Mouse (Mus musculus): ENCODE results near the gene Dnajc11.
A peak's percentile ranks its signal among the peaks of the same experiment; 100 is the strongest.

The Dnajc11 gene

DNA sequence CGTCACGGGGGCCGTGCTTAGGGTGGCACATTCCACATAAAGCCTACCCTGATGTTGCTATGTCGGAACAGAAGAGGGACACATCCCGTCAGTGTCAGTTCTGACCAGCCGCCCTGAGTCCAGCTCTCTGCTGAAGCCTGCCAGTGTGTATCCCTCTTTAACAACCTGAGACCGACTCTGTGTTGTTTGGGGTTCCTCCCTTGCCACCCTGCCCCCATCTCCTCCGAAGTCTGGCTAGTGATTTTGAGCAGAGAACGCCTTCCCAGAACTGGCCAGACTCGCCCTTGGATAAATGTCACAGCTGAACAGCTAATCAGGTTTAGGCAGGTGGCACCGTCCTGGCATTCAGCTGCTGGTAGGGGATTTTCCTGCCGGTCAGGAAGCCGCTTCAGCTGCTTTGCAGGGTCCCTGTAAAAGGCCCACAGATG, 77.2 kb downstream of the Dnajc11 start:
- peak; percentile 54 for DNase-seq

DNA sequence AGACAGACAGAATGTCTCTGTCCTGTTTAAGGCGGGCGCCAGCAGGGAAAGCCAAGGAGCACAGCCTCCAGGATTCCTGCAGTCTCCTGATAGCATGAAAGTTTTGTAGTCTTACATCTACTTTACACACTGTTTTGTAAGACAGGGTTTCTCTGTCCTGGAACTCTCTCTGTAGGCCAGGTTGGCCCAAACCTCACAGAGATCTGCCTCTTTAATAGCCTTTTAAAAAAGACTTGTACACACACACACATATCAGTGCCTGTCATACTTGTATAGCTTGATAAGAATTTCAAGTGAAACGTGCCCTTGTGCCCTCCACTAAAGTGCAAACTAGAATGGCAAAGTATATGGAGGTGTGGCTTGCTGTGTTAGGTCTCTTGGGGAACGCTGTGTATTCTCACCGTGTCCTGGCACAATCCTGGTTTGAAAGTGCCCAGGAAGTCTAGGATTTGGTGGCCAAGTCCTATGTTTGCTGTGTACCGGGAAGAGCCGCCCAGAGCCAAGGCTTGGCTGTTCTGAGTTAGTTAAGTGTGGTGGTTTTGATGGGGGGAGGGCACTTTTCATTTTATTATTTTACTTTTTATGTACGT, 77.8 kb downstream of the Dnajc11 start:
- no peak for DNase-seq

DNA sequence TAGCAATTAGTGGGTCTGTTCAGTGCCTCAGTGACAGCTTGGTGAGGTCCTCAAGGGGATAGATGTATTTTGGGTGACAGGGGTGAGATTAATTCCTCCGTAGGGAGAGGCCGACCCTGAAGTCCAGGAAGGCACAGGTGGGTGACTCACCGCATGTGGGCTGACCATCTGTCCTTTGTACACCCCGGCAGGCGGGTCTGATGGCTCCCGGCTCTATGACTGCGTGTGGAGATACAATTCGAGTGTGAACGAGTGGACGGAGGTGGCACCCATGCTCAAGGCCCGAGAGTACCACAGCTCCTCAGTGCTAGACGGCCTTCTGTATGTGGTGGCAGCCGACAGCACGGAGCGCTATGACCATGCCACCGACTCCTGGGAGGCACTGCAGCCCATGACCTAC, 78.6 kb downstream of the Dnajc11 start:
- DNase-seq = peak; percentile 48

DNA sequence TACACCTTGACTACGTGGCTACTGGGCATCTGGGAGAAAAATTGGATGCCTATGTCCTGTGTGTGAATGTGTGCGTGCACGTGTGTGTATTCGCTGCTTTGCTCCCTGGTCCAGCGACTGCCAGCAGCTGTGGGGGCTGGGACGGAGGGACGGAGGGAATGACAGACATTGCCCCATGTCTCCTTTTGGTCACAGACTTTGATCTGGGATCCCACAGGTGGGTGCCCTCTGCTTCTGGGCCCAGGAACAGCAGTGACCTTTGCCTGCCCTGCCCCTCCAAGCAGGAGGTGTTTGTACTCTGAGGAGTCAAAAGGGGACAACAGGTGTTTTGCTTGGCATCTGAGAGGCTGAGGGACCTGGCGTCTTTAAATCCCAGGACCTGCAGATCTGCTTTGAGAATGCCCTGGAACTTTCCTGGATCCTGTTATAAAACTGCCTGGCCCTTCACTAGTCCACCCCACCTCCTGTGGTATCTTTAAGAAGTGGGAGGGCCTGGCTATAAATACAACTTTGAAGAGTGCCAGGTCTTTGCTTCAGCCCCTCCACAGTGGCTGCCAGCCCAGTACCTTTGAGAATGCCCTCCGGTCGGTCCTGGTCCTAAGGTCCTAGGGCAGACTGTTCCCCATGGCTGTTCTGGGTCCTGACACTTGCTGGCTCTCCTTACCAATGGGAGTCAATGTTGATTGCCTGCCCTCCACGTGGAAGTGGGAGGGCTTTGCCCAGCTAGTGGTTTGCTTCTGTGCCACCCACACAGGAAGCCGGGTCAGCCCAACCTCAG, 79.7 kb downstream of the Dnajc11 start:
- peak; percentile 35 for DNase-seq

DNA sequence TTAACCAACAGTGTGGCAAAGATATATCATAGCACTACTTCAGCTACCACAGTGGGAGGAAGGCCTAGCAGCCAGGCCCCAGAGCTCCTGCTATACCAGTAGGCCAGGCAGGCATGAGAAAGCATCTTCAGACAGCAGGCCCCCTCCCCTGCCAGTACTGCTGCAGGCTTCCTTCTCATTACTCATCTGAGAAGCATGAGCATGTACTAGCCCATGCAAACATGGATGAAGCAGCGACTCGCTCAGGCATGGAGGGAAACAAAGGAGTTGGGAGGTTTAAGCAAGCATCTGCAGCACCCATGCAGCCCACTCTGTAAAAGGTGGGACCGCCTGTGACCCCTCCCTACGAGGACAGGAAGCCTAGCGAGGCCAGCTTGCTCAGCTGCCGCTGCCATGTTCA, 85.6 kb downstream of the Dnajc11 start:
- peak; percentile 21 for DNase-seq

DNA sequence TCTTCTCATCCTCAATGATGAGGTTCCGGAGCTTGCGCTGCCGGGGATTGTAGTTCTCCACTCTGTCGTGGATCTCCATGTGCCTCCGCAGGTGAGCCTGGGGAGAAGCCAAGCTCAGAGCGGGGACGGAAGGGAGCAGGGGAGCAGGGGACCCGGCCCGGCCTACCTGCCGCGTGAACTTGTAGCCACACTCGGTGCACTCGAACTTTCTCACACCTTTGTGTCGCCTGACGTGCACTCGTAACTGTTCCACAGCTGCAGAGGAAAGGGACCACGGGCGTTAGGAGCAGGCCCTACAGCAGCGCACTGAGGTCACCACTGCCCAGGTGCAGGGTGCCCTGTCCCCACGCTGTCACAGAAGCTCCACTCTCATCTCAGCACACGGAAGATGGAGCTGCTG, 86.5 kb downstream of the Dnajc11 start:
- DNase-seq = peak; percentile 18

DNA sequence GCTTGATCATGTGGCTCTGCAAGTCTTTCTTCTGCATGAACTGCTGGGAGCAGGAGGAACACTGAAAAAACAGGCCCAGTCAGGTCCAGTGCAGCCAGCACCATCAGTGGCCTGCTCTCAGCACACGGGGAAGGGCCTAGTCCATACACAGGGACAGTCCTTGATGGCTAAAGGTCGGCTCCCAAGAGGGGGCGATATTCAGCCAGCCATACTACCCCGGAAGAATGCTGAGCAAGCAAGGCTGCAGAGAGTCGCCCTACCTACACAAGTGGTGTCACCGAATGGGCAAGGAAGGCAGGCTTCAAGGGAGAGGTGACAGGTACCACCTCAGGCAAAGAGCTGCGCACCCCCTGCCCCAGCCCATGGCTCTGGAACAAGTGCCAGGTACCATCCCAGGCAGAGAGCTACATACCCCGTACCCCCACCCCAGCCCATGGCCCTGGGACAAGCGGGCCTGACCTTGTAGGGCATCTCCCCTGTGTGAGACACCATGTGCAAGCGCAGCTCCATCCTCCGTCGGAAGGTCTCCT, 88.1 kb downstream of the Dnajc11 start:
- DNase-seq = peak; percentile 32

DNA sequence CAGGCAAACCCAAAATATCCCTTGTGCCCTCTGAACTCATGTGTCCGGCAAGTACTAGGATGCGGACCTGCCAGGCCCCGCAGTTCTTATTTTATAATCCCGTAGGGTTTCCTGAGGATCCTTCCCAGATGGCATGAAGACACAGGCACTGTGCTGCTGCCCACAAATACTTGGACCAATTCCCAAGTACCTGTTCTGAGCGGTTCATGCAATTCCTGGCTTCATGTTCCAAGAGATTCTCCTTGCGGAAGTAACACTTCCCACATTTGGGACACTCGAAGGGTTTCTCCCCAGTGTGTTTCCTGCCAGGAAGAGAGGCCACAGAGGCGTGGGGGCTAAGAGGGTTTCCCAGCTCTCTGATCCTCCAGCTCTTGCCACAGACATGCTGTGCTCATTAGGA, 89.0 kb downstream of the Dnajc11 start:
- peak; percentile 52 for DNase-seq

DNA sequence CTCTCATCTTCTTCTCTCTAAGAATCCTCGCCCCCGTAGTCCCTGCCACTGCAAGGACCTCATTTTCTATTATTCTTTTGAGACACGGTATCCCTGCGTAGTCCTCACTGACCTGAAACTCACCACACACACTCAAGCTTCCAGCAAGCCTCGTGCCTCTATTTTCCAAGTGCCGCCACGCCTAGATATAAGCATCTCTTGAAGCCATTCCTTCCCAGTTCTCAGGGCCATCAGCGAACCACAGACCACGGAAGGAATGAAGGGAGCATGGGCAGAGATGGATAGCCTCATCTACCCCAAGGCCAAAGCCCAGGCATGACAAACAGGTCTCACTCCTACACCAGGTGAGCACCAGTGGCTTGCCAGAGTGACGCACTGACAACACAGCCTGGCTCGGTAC, 91.0 kb downstream of the Dnajc11 start:
- DNase-seq = no peak

DNA sequence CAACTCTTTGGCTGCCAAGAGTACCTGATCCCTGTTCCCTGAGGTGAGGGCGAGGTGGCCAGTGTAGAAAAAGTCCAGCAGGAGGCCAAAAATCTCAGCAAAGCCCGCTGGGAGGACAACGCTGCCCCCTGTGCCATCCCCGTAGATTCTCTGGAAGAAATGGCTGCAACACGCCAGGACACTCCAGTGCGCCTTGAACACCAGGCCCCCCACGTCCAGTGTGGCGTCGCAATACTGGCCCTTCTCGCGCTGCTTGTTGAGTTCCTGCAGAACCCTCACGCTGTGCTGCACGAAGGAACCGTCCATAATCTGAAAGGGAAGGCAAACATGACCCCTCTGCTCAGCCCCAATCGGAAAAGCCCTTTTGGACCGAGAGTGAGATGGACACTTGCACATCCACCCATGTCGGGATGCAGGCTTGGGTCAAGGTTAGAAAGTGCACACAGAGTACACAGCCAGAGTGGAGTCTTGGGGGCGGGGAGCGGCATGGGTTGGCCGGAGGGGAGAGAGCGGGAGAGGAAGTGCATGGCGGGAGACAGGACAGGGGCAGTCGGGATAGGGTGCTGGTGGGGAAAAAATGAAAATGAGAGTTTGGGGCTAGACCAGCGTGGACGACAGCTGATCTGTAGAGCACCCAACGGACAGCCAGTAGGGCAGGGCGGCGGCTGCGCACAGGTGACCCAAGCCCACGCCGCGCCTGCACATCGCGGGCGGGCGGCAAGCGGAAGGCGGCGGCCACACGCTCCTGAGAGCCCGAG, 93.4 kb downstream of the Dnajc11 start:
- DNase-seq = peak; percentile 41

DNA sequence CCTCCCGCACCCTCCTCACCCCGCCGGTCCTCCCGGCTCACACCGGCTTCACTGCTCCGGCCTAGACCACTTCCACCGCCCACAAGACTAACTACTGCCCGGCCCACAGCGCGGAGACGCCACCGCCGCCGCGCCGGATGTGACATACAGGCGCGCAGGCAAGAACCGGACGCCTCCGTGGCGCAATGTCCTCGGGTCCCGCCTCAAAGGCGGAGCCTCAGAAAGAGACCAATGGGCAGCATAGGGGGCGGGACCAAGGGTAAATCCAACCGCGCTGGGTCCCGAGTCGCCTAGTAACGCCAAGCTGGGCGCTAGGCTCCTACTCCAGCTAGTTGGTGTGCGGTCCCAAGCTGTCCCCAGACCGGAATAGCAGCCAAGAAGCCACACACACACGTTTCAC, 94.0 kb downstream of the Dnajc11 start, which contains the start of gene Zbtb48:
Zbtb48 (minus strand) TSS at position 148 of the 400 bp plus-strand sequence.
- peak; percentile 97 for DNase-seq

DNA sequence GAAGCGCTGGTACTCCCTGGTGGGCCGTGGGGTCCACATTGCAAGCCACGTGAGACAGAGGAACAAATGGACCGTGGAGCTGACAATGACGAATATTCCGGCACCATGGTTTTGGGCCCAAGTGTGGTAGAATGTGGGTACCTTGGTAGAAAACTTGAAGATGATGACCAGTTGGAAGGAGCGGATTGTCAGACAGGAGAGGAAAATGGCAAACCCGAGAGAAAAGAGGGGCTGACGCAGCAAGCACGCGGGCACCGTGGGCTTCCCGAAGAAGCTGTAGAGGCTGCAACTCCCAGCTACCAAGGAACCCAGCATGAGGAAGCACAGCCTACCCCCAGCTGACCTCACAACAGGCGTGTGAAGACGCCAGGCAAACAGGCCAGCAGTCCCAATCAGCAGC, 95.0 kb downstream of the Dnajc11 start:
- DNase-seq = peak; percentile 54

DNA sequence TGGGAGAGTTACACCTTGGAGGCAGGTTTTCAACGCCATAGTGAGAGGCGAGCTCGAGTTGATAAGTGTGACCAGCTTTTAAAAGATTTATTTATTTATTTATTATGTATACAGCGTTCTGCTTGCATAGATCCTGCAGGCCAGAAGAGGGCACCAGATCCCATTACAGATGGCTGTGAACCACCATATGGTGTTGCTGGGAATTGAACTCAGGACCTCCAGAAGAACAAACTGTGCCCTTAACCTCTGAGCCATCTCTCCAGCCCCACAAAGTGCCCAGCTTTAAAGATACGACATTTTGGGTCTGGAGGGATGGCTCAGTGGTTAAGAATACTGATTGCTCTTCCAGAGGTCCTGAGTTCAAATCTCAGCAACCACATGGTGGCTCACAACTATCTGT, 95.6 kb downstream of the Dnajc11 start:
- DNase-seq = peak; percentile 32

DNA sequence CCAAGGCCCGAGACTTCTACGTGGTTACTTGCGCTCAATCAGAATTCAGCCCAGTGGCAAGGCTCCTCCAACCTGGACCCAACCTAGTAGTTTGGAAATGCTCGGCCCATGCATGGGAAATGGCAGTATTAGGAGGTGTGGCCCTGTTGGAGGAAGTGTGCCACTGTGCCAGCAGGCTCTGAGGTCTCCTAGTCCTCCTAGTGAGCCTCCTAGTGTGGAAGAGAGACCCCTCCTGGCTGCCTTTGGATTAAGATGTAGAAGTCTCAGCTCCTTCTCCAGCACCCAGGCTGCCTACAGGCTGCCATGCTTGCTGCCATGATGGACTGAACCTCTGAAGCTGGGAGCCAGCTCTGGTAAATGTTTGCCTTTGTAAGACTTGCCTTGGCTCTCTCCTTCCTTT, 96.5 kb downstream of the Dnajc11 start:
- peak; percentile 32 for DNase-seq

Measured in cerebellum, adult 11-12 months (tissue).